Mouse (Mus musculus) megakaryocyte, embryonic 14.5 days (primary cell): ENCODE results near the gene Gm49380.

Experiments used
- FLI1 ChIP-seq: IDR thresholded peaks from 2 replicates; pipeline ENCODE4 v1.6.1; 2012; ENCODE audit warnings: low read length, inconsistent platforms, mixed read lengths
- GATA1 ChIP-seq: IDR thresholded peaks from 3 replicates; pipeline ENCODE4 v1.6.1; 2012; ENCODE audit warnings: mixed read lengths, low read length, inconsistent platforms, borderline replicate concordance

DNA sequence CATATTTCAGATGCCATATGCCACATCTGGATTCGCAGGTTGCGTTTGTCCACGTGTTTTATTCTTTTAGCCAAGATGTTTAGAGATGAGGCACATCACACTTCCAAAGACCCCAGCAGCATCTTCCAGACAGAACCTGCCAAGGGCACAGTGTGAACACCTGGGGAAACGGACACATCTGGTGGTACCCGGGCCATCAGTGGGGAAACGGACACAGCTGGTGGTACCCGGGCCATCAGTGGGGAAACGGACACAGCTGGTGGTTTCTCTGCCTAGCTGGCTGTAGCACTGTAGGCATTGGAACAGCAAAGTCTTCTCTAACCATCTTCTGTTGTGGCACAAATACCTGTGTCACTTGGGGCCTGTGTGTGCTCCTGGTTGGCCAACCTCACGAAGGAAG, 17.5 kb downstream of the Gm49380 start:
- no peak for TF ChIP-seq GATA1
- TF ChIP-seq FLI1: no peak
